Mouse (Mus musculus): ENCODE measurements around the gene Rbm48. TPM values are rescaled to one million over a fixed set of nuclear protein-coding genes. Genes with fewer than 3 reads are reported as not detected.
A peak's percentile ranks its signal among the peaks of the same experiment; 100 is the strongest.
"Not testable (repeated sequence)": the region's sequence is repeated elsewhere in the genome, so short reads cannot be mapped to it uniquely, and the experiment has no call there.

Rbm48 gene
- total RNA-seq (2021): 10 to 100 TPM; 12.1 to 12.8 TPM
- long read RNA-seq, experiment 1, transcript Rbm48-201 (5 exons, 2,368 nt): major isoform, 15 of 15 reads
- long read RNA-seq, experiment 1, partial matches to known transcripts: 0 of 15 reads
- long read RNA-seq, experiment 1, other reads (novel, unspliced or antisense): 0 of 15 reads
- long read RNA-seq, experiment 2, partial matches to known transcripts: 0 of 7 reads
- long read RNA-seq, experiment 2, other reads (novel, unspliced or antisense): 3 of 7 reads

DNA sequence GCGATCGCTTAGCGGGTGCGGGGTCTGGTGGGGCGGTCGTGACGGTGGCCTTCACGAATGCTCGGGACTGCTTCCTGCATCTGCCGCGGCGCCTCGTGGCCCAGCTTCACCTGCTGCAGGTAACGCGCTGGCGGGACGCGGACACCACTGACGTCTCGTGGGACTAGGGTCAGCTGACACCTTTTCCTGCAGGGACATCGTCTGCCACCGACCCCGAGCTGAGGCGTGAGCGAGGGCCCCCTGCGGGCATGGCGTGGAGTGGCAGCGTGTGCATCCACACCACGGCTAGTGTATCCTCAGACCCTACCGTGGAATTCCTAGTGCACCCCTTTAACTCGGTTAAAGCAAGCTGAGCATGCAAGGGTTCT lies at the start of gene Rbm48:
Gene Rbm48 (minus strand): TSS at position 187 of the 368 bp plus-strand sequence.
- intact Hi-C loops (cut with DNase I): no loop called here
- DNase-seq (ENCODE audit: low spot score in 2 of 2): peak; percentile 87 to 89

DNA sequence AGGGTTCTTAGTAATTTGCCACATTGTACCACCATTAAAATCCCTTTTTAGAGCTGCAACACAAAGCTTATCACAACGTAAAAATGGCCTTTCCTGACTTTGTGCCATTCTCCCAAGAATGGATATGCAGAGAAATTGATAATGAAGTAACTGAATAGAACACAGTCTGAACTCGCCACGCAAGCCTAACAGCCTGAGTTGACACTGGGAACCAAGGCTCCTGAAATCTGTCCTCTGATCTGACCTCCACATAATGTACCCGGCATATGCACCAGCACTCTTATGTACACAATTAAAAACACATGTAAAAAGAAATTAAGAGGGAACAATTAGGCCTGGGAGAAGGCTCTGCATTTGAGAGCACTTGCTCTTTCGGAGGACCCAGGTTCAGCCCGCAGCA lies 48.9 kb upstream of the Rbm48 start:
- DNase-seq (ENCODE audit: low spot score in 2 of 2): no peak
- intact Hi-C loops (cut with DNase I): loop anchor here (5.0 kb wide), 1 partner anchor 157 kb away; the partner anchor contains the start of genes Ankib1 and Krit1

GRCm38 (mm10) chr5:3644621-3645020 lies 48.2 kb upstream of the Rbm48 start:
- DNase-seq (ENCODE audit: low spot score in 2 of 2): no peak
- intact Hi-C loops (cut with DNase I): loop anchor here (5.0 kb wide), 1 partner anchor 158 kb away; the partner anchor contains the start of genes Ankib1 and Krit1

GRCm38 (mm10) chr5:3635286-3635685 lies 38.9 kb upstream of the Rbm48 start:
- intact Hi-C loops (cut with DNase I): no loop called here
- no peak for DNase-seq (ENCODE audit: low spot score in 2 of 2)

- intact Hi-C loops (cut with DNase I): no loop called here
These were observed 37.6 kb upstream of the Rbm48 start for GRCm38 (mm10) chr5:3633951-3634350.

DNA sequence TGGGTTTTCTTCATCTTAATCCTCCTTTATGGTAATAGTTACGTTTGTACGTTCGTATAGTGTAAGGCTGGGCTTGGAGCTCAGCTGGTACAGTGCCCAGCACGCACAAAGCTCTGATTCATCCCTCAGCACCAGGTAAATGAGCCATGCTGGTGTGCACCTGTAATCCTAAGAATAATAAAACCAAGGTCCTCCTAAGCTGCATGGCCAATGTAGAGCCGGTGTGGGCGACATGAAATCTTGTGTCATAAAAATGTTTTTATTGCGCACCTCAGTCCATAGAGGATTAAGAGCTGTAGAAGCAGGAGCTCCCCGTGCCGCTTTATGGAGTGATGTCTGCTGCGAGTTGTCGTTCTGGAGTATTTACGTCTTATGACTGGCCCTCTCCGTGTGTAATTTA lies 36.9 kb upstream of the Rbm48 start:
- no peak for DNase-seq (ENCODE audit: low spot score in 2 of 2)
- intact Hi-C loops (cut with DNase I): no loop called here

More at GRCm38 (mm10) chr5:3633951-3634350, 37.6 kb upstream of the Rbm48 start:
- no peak for DNase-seq (ENCODE audit: low spot score in 2 of 2)

- DNase-seq (ENCODE audit: low spot score in 2 of 2): no peak
- intact Hi-C loops (cut with DNase I): no loop called here
These were observed 35.9 kb upstream of the Rbm48 start for GRCm38 (mm10) chr5:3632285-3632684.

GRCm38 (mm10) chr5:3631512-3632271 lies 35.3 kb upstream of the Rbm48 start:
- DNase-seq (ENCODE audit: low spot score in 2 of 2): no peak
- intact Hi-C loops (cut with DNase I): no loop called here

DNA sequence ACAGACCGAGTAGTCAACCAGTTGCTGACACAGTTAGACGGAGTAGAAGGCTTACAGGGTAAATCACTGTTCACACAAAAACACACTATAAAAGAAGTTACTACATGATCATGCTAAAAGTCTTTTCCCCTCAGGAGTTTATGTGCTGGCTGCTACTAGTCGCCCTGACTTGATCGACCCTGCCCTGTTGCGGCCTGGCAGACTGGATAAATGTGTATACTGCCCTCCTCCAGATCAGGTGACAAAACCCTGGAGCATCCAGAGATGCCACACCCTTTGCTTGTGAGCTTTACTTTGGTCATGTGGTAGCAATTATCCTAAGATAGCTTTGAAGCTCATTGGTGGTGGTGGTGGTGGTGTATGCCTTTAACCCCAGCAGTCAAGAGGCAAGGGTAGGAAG lies 33.7 kb upstream of the Rbm48 start:
- DNase-seq (ENCODE audit: low spot score in 2 of 2): no peak
- intact Hi-C loops (cut with DNase I): no loop called here

- intact Hi-C loops (cut with DNase I): no loop called here
- no peak for DNase-seq (ENCODE audit: low spot score in 2 of 2)
These were observed 24.1 kb upstream of the Rbm48 start for GRCm38 (mm10) chr5:3620486-3620885.

- DNase-seq (ENCODE audit: low spot score in 2 of 2); intact Hi-C loops (cut with DNase I): not testable (repeated sequence)
These were observed 15.4 kb upstream of the Rbm48 start for GRCm38 (mm10) chr5:3611835-3612234.

DNA sequence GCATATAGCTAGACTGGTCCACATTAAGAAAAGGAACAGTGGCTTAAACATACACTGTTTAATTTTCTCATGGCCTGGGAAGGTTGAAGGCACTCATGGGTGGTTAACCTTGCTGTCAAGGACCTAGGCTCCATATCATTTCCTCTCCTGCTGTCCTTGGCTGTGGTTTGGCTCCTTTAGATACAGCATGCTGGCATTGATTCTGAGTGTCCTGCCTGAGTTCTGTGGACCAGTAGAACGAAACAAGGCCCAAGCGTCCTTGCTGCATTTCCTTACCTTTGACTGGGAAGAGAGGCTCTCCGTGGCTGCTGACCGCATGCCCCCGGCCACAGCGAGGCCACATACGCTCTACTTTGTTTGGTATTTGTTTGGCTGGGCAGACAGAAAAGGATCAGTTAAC lies 12.9 kb upstream of the Rbm48 start:
- DNase-seq (ENCODE audit: low spot score in 2 of 2): no peak
- intact Hi-C loops (cut with DNase I): no loop called here

GRCm38 (mm10) chr5:3607114-3607513 lies 10.7 kb upstream of the Rbm48 start:
- DNase-seq (ENCODE audit: low spot score in 2 of 2): no peak

GRCm38 (mm10) chr5:3600790-3601189 lies 4.4 kb upstream of the Rbm48 start:
- intact Hi-C loops (cut with DNase I): no loop called here

More at GRCm38 (mm10) chr5:3607114-3607513, 10.7 kb upstream of the Rbm48 start:
- intact Hi-C loops (cut with DNase I): no loop called here

DNA sequence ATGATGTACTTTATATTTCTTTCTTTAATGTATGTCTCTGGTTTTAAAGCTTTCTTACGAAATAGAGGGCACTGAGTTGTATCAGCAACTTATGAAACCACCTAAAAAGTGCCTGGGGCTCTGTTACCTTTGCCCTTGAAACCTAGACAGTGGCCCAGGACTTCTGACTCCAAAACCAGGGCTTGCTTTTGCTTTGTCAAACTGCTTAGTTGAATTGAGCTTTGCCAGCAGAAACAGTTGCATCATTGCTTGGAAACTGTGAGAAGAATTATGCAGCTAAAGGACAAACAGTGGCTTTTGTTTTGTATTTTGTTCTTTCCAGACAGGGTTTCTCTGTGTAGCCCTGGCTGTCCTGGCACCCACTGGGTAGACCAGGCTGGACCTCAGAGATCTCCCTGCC lies 3.9 kb upstream of the Rbm48 start:
- DNase-seq (ENCODE audit: low spot score in 2 of 2): no peak
- intact Hi-C loops (cut with DNase I): no loop called here

More at GRCm38 (mm10) chr5:3600790-3601189, 4.4 kb upstream of the Rbm48 start:
- no peak for DNase-seq (ENCODE audit: low spot score in 2 of 2)

DNA sequence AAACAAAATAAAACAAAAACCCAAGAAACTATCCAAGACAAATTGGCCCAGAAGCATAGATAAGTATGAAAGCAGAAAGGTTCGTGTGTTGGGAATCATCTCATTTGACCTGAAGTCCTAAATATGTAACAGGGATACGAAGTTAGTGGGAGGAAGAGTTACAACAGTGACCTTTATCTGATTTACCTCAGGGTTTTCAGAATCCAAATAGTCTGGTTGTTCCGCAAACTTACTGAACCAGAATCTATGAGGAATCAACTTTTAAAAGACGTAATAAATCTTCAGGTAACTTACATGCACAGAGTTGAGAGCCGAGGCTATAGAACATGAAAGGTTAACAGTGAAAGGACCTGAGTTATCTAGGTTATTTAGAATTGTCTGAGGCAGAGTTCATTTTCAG lies 2.4 kb upstream of the Rbm48 start:
- no peak for DNase-seq (ENCODE audit: low spot score in 2 of 2)
- intact Hi-C loops (cut with DNase I): no loop called here

- intact Hi-C loops (cut with DNase I): no loop called here
- no peak for DNase-seq (ENCODE audit: low spot score in 2 of 2)
These were observed 786 bp upstream of the Rbm48 start for GRCm38 (mm10) chr5:3597171-3597570.

DNA sequence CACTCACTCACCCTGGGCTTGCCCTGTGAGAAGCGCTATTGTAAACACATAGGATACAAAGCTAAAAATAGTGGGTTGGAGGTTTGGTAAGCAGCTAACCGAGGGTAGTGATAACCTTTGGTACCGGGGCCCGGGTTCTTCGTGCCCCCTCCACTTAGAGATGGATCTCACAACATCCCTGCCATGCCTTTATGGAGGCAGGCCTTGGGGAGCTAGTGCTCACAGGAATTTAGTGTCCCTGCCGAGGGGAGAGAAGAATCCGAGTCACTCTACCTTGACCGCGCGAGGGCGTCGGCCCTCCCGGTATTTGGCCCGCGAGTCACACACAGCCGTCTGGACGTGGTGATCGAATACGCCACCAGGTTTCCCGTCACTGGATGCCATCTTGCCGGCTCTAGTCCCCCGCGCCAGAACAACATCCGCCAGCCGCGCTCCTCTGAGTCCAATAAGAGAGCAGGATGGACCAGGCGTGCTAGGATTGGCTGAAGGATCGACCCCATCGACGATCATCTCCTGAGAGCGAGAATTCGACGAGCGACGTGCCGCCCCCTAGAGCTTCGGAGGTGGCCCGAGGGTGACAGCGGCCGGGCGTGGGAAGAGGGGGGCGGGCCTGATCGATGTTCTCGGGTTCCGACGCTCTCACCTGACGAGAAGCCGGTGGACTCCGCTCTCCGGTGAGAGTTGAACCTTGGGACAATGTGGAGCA lies 539 bp downstream of the Rbm48 start, which contains the start of gene Pex1:
Gene Pex1 (plus strand): TSS at position 374 of the 706 bp plus-strand sequence.
- peak; percentile 96 to 98 for DNase-seq (ENCODE audit: low spot score in 2 of 2)
- intact Hi-C loops (cut with DNase I): no loop called here

GRCm38 (mm10) chr5:3579066-3579465 lies 17.3 kb downstream of the Rbm48 start:
- DNase-seq (ENCODE audit: low spot score in 2 of 2): no peak
- intact Hi-C loops (cut with DNase I): no loop called here

- intact Hi-C loops (cut with DNase I): no loop called here
- DNase-seq (ENCODE audit: low spot score in 2 of 2): no peak
These were observed 18.4 kb downstream of the Rbm48 start for GRCm38 (mm10) chr5:3577939-3578338.
